In genomic region chr1:63730240-63730771, GRCm38 (mm10) we compare ENCODE assay signal across 8 mouse cellular contexts. TPM values are rescaled to one million over a fixed set of nuclear protein-coding genes. Genes with fewer than 3 reads are reported as not detected.
DNase-seq lines count a peak whose midpoint lies in the region; ATAC-seq and TF ChIP-seq lines count a peak whose summit lies in the region.

TSS of gene Mdh1b (minus strand) at chr1:63730318.
TSS of gene Fastkd2 (plus strand) at chr1:63730614.

- H3K9ac ChIP-seq in heart, embryonic 12.5 days: peak within 1 kb of the TSS; percentile 80
- H3K9ac ChIP-seq in kidney, postnatal 0 days (ENCODE audit: low read depth, low read length): peak within 1 kb of the TSS; percentile 68
- H3K9ac ChIP-seq in liver, embryonic 11.5 days (ENCODE audit: low read depth, low read length): peak within 1 kb of the TSS; percentile 76
- H3K9ac ChIP-seq in stomach, embryonic 14.5 days (replicated peaks; ENCODE audit: low read depth, low read length): peak within 1 kb of the TSS; percentile 69

- under 1% methylated on average over 31 of the region's 31 CpGs for WGBS in heart, embryonic 12.5 days
- WGBS in kidney, postnatal 0 days: under 1% methylated on average over 31 of the region's 31 CpGs
- WGBS in liver, embryonic 11.5 days: under 1% methylated on average over 31 of the region's 31 CpGs
- under 1% methylated on average over 31 of the region's 31 CpGs for WGBS in stomach, embryonic 14.5 days

- no peaks in the 10 kb centered on the region for H3K9me3 ChIP-seq in heart, embryonic 12.5 days (replicated peaks)
- H3K9me3 ChIP-seq in kidney, postnatal 0 days (replicated peaks; ENCODE audit: low read length): no peaks in the 10 kb centered on the region
- no peaks in the 10 kb centered on the region for H3K9me3 ChIP-seq in liver, embryonic 11.5 days (ENCODE audit: control insufficient read depth, low read length)
- H3K9me3 ChIP-seq in stomach, embryonic 14.5 days (ENCODE audit: control insufficient read depth, low read depth, low read length): no peaks in the 10 kb centered on the region

- ATAC-seq in erythroid progenitor cell, adult 5-6 weeks (replicated peaks; ENCODE audit: low FRiP score, poor library complexity, severe bottlenecking): peak; percentile 71
- ATAC-seq in heart, embryonic 12.5 days (ENCODE audit: insufficient number of reproducible peaks, low FRiP score): peak; percentile 86
- peak; percentile 96 for ATAC-seq in kidney, postnatal 0 days (replicated peaks; ENCODE audit: low FRiP score, low read depth)
- ATAC-seq in liver, embryonic 11.5 days (replicated peaks; ENCODE audit: low FRiP score): peak; percentile 90
- ATAC-seq in stomach, embryonic 14.5 days (ENCODE audit: insufficient number of reproducible peaks, insufficient read depth, low FRiP score, low read depth): peak; percentile 94

- peak within 1 kb of the TSS; percentile 90 for H3K4me3 ChIP-seq in heart, embryonic 12.5 days
- peak within 1 kb of the TSS; percentile 74 for H3K4me3 ChIP-seq in kidney, postnatal 0 days (replicated peaks; ENCODE audit: low read depth, low read length)
- peak within 1 kb of the TSS; percentile 74 for H3K4me3 ChIP-seq in liver, embryonic 11.5 days (ENCODE audit: low read depth, low read length)
- H3K4me3 ChIP-seq in stomach, embryonic 14.5 days (ENCODE audit: low read depth, low read length): peak within 1 kb of the TSS; percentile 66

- peaks cover 15% of the 10 kb centered on the region for H3K4me1 ChIP-seq in heart, embryonic 12.5 days (replicated peaks)
- H3K4me1 ChIP-seq in kidney, postnatal 0 days (replicated peaks; ENCODE audit: insufficient read depth, low read length): peaks cover 7% of the 10 kb centered on the region; the same call in 1 of the 2 replicates
- H3K4me1 ChIP-seq in liver, embryonic 11.5 days (replicated peaks; ENCODE audit: control insufficient read depth, insufficient read depth, low read length): peaks cover 5% of the 10 kb centered on the region; the same call in 1 of the 2 replicates
- H3K4me1 ChIP-seq in stomach, embryonic 14.5 days (ENCODE audit: control insufficient read depth, insufficient read depth, low read length): peaks cover 9% of the 10 kb centered on the region; the same call in 1 of the 2 replicates

- DNase-seq in B cell, adult 2 months: peak; percentile 87
- DNase-seq in brain, embryonic 18.5 days (ENCODE audit: low read depth, low spot score): peak; percentile 90
- peak; percentile 97 for DNase-seq in kidney, postnatal 0 days (ENCODE audit: low spot score)
- peak; percentile 83 for DNase-seq in liver, embryonic 11.5 days (ENCODE audit: low spot score)
- peak; percentile 95 for DNase-seq in naive thymus-derived CD4-positive, alpha-beta T cell, adult 2 months (ENCODE audit: low read depth)

- H3K27me3 ChIP-seq in heart, embryonic 12.5 days (replicated peaks): no peaks in the 10 kb centered on the region
- no peaks in the 10 kb centered on the region for H3K27me3 ChIP-seq in kidney, postnatal 0 days (ENCODE audit: insufficient read depth, low read length)
- H3K27me3 ChIP-seq in liver, embryonic 11.5 days (replicated peaks; ENCODE audit: control insufficient read depth, insufficient read depth, low read length): no peaks in the 10 kb centered on the region
- H3K27me3 ChIP-seq in stomach, embryonic 14.5 days (ENCODE audit: control insufficient read depth, insufficient read depth, low read length): no peaks in the 10 kb centered on the region

- no peak; the same call in 1 of the 2 replicates for TF ChIP-seq CTCF in kidney, postnatal 0 days (IDR thresholded peaks at IDR 0.05; ENCODE audit: low read depth)

- H3K36me3 ChIP-seq in heart, embryonic 12.5 days: no peaks in the 10 kb centered on the region
- no peaks in the 10 kb centered on the region for H3K36me3 ChIP-seq in kidney, postnatal 0 days (ENCODE audit: insufficient read depth, low read length)
- no peaks in the 10 kb centered on the region for H3K36me3 ChIP-seq in liver, embryonic 11.5 days (ENCODE audit: control insufficient read depth, insufficient read depth, low read length)
- H3K36me3 ChIP-seq in stomach, embryonic 14.5 days (ENCODE audit: control insufficient read depth, insufficient read depth, low read length): no peaks in the 10 kb centered on the region

- H3K27ac ChIP-seq in heart, embryonic 12.5 days (ENCODE audit: poor library complexity, severe bottlenecking): no peak within 1 kb of the TSS
- no peak within 1 kb of the TSS for H3K27ac ChIP-seq in kidney, postnatal 0 days
- H3K27ac ChIP-seq in liver, embryonic 11.5 days (ENCODE audit: low read depth, low read length): no peak within 1 kb of the TSS
- H3K27ac ChIP-seq in stomach, embryonic 14.5 days (ENCODE audit: low read length): no peak within 1 kb of the TSS

- peak within 1 kb of the TSS; percentile 69 for H3K4me2 ChIP-seq in heart, embryonic 12.5 days
- H3K4me2 ChIP-seq in kidney, postnatal 0 days (ENCODE audit: low read length): peak within 1 kb of the TSS; percentile 64
- H3K4me2 ChIP-seq in liver, embryonic 11.5 days: peak within 1 kb of the TSS; percentile 69
- peak within 1 kb of the TSS; percentile 61 for H3K4me2 ChIP-seq in stomach, embryonic 14.5 days (replicated peaks; ENCODE audit: low read depth, low read length)

RNA-seq across cellular contexts. Expression of gene Mdh1b, which starts in this region (rescaled TPM):
- total RNA-seq in erythroid progenitor cell, adult 5-6 weeks (2015; ENCODE audit: low replicate concordance): not detected in 2 replicates
- not detected in 2 replicates for total RNA-seq in erythroid progenitor cell, adult 5-6 weeks (2017; ENCODE audit: low replicate concordance)
- not detected in 2 replicates for polyA plus RNA-seq in heart, embryonic 12.5 days (2016; fragmentation: Nextera tagmentation; extraction: Ambion mirVana)
- 0.10 and 0.11 TPM in 2 replicates for polyA plus RNA-seq in kidney, postnatal 0 days (2015; fragmentation: Nextera tagmentation; extraction: Ambion mirVana)
- not detected in 2 replicates for polyA plus RNA-seq in liver, embryonic 11.5 days (2014; fragmentation: Nextera tagmentation; extraction: Ambion mirVana)
- polyA plus RNA-seq in stomach, embryonic 14.5 days (2014; fragmentation: Nextera tagmentation; extraction: Ambion mirVana): not detected in 2 replicates

RNA-seq across cellular contexts. Expression of gene Fastkd2, which starts in this region (rescaled TPM):
- 7.6 and 46.9 TPM in 2 replicates for total RNA-seq in erythroid progenitor cell, adult 5-6 weeks (2015; ENCODE audit: low replicate concordance)
- 2.6 and 9.1 TPM in 2 replicates for total RNA-seq in erythroid progenitor cell, adult 5-6 weeks (2017; ENCODE audit: low replicate concordance)
- polyA plus RNA-seq in heart, embryonic 12.5 days (2016; fragmentation: Nextera tagmentation; extraction: Ambion mirVana): 57.3 and 57.5 TPM in 2 replicates
- polyA plus RNA-seq in kidney, postnatal 0 days (2015; fragmentation: Nextera tagmentation; extraction: Ambion mirVana): 52.2 and 54.5 TPM in 2 replicates
- polyA plus RNA-seq in liver, embryonic 11.5 days (2014; fragmentation: Nextera tagmentation; extraction: Ambion mirVana): 89.3 and 99.7 TPM in 2 replicates
- polyA plus RNA-seq in stomach, embryonic 14.5 days (2014; fragmentation: Nextera tagmentation; extraction: Ambion mirVana): 62.3 and 65.6 TPM in 2 replicates
